Mouse (Mus musculus) lung, adult 2 months (tissue): Measurements from ENCODE around the gene Stra6l.

ENCODE experiments used
- CTCF ChIP-seq: fragments of 200-500 bp; IDR thresholded peaks from 2 replicates; pipeline ENCODE4 v1.5.1; 2011; ENCODE audit warnings: mild to moderate bottlenecking, low read length, control low read depth; ENCODE audit not compliant: insufficient read depth
- POLR2A ChIP-seq: fragments of 200-500 bp; IDR thresholded peaks from 2 replicates; pipeline ENCODE4 v1.6.1; 2011; ENCODE audit warnings: low read depth, mild to moderate bottlenecking, control low read depth, low read length, borderline replicate concordance; ENCODE audit errors: extremely low read depth

- TF ChIP-seq POLR2A (no peak), CTCF (no peak)
These were observed 3.2 kb downstream of the Stra6l start for GRCm38 (mm10) chr4:45851640-45852051.
